Mouse (Mus musculus) c-Kit-positive CD71-negative TER-119-negative erythroid progenitor cells, embryonic 14.5 days (primary cell): ENCODE measurements around the gene Gpx4.

Experiments used
- DNase-seq: peaks from one replicate; pipeline ENCODE4 v3.0.0-alpha.2; 2013; ENCODE audit warnings: low read depth

Gpx4 gene

DNA sequence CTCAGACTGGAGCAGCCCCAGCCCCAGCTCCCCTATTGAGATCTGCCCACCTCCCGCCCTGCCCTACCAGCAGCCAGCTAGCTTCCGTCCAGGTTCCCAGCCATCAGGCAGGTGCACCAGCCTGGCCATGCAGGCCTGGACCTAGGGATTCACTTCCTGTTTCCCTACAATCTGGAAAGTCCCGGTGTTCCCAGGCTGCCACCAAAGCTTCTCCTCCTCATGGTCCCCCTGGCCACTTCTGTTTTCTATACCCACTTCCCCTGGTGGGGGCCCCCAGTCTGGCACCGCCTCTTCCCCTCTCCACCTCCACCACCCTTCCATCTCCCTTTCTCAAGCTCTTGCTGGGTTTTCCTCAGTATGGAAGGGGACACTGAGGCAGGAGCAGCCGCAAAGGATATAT lies 58.5 kb downstream of the Gpx4 start, which contains the start of gene Sbno2:
Sbno2 (minus strand) TSS at position 112 of the 400 bp plus-strand sequence.
- DNase-seq: no peak

DNA sequence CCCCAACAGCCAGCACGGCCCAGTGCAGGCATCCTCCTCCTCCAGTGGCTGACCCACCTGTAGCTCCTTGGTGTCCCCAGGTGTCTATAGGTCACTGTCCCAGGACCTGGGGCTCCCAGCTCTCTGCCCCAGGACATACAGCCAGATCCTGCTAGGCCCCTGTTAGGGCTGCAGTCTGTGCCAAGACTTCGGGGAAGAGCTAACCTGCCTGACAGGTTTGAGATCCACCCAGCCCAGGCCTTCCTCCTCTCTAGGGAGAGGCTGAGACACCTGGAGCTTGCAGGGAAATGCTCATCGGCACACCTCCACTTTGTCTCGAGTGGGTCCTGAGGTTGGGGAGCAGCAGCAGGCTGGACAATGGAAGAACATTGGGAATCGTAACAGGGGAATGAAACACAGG lies 59.0 kb downstream of the Gpx4 start:
- DNase-seq: no peak
